In the genomic region with DNA sequence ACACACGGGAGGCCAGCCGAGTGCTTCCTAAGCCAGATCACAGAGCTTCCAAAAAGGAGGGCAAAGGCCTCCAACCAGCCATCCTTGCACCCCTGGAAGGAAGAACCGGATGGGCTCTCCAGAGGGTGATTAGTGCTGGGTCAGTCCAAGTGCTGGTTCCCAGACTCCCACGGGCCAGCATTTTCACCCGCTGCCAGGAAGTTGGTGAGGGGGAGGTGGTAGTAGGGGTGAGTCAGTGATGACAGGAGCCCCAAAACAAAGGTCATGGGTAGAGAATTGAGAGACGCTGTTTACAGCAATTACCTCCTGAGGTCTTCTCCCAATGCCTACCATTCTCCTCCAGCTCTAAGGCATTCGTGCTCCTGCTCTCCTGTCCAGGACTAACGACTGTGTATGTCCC, we compare ENCODE assay signal across 10 mouse cellular contexts. TPM values are rescaled to one million over a fixed set of nuclear protein-coding genes. Genes with fewer than 3 reads are reported as not detected.
DNase-seq lines count a peak whose midpoint lies in the region; ATAC-seq and TF ChIP-seq lines count a peak whose summit lies in the region.
"Had no signal": no experiment of that assay in that cellular context is flagged by ENCODE, and none has a peak within 500 bp of the region (broad histone marks: within the 10 kb centered on the region; RNA-seq: fewer than 3 reads in every experiment).

No protein-coding gene starts in this region.

- H3K36me3 ChIP-seq in liver, embryonic 13.5 days: no peaks in the 10 kb centered on the region
- H3K36me3 ChIP-seq in liver, embryonic 11.5 days (ENCODE audit: control insufficient read depth, insufficient read depth, low read length): no peaks in the 10 kb centered on the region
- H3K36me3 ChIP-seq in MEL (ENCODE audit: control insufficient read depth in 1 of 2, insufficient read depth in 2 of 2, low read length in 2 of 2): peaks cover 0 to 11% of the 10 kb centered on the region in 2 experiments; a peak in 2 of 4 replicates
- no peaks in the 10 kb centered on the region for H3K36me3 ChIP-seq in macrophage (ENCODE audit: inconsistent target)
- H3K36me3 ChIP-seq: limb, embryonic 13.5 days had no signal

- no peak for DNase-seq in liver, embryonic 13.5 days
- DNase-seq in liver, embryonic 11.5 days (ENCODE audit: low spot score): no peak
- DNase-seq in MEL (ENCODE audit: low read depth, low spot score): peak; percentile 51
- no peak for DNase-seq in cerebellum, adult 8-10 months
- DNase-seq in gastrocnemius, postnatal 4 days (ENCODE audit: low spot score in 2 of 2): no peak

- no peak overlapping the region for H3K4me3 ChIP-seq in liver, embryonic 13.5 days (replicated peaks)
- H3K4me3 ChIP-seq in liver, embryonic 11.5 days (ENCODE audit: low read depth, low read length): no peak overlapping the region
- H3K4me3 ChIP-seq in MEL (ENCODE audit: control insufficient read depth in 1 of 2, insufficient read depth in 1 of 2, low read depth in 2 of 2, low read length in 2 of 2): peak overlapping the region in 1 of 2 experiments; percentile 26; a peak in 2 of 4 replicates
- H3K4me3 ChIP-seq in bone marrow macrophage, adult 2 months (ENCODE audit: insufficient read depth, low read length): no peak overlapping the region
- no peak overlapping the region for H3K4me3 ChIP-seq in macrophage (ENCODE audit: inconsistent target)
- H3K4me3 ChIP-seq: limb, embryonic 13.5 days had no signal

- TF ChIP-seq RAD21 in MEL (IDR thresholded peaks at IDR 0.05; ENCODE audit: low read depth, low read length): no peak

- ATAC-seq in liver, embryonic 13.5 days (ENCODE audit: low read depth): no peak
- no peak for ATAC-seq in liver, embryonic 11.5 days (replicated peaks; ENCODE audit: low FRiP score)

- H3K9ac ChIP-seq in liver, embryonic 13.5 days: 0 out of 2 replicates have a peak overlapping the region, but pooled peaks have one; percentile 6
- H3K9ac ChIP-seq in liver, embryonic 11.5 days (ENCODE audit: low read depth, low read length): no peak overlapping the region
- H3K9ac ChIP-seq in MEL (ENCODE audit: control insufficient read depth, low read depth, low read length, poor library complexity, severe bottlenecking): peak overlapping the region; percentile 61
- H3K9ac ChIP-seq: limb, embryonic 13.5 days had no signal

- peaks cover 43% of the 10 kb centered on the region for H3K4me1 ChIP-seq in liver, embryonic 13.5 days (replicated peaks)
- H3K4me1 ChIP-seq in liver, embryonic 11.5 days (replicated peaks; ENCODE audit: control insufficient read depth, insufficient read depth, low read length): peaks cover 4% of the 10 kb centered on the region
- H3K4me1 ChIP-seq in MEL (ENCODE audit: control insufficient read depth in 1 of 2, insufficient read depth in 2 of 2, low read length in 2 of 2): peaks cover 2 to 29% of the 10 kb centered on the region in 2 experiments; a peak in 3 of 4 replicates
- H3K4me1 ChIP-seq in bone marrow macrophage, adult 2 months (ENCODE audit: control insufficient read depth, insufficient read depth, low read length): peaks cover 24% of the 10 kb centered on the region

- no peak for TF ChIP-seq POLR2A in MEL (IDR thresholded peaks at IDR 0.05; ENCODE audit: control insufficient read depth in 1 of 2, insufficient read depth in 1 of 2, low read depth in 1 of 2, low read length in 2 of 2, poor library complexity in 1 of 2)
- TF ChIP-seq POLR2A in bone marrow macrophage, adult 2 months (IDR thresholded peaks at IDR 0.05; ENCODE audit: borderline replicate concordance, low read depth, low read length): no peak

- H3K27me3 ChIP-seq in liver, embryonic 13.5 days: peaks cover 25% of the 10 kb centered on the region
- H3K27me3 ChIP-seq in liver, embryonic 11.5 days (replicated peaks; ENCODE audit: control insufficient read depth, insufficient read depth, low read length): peaks cover 3% of the 10 kb centered on the region; the same call in 1 of the 2 replicates
- H3K27me3 ChIP-seq in MEL (ENCODE audit: control insufficient read depth in 1 of 2, insufficient read depth in 2 of 2, low read length in 2 of 2): no peaks in the 10 kb centered on the region

- TF ChIP-seq EP300 in MEL (IDR thresholded peaks at IDR 0.05; ENCODE audit: low read depth in 1 of 2, low read length in 2 of 2): no peak

- WGBS in liver, embryonic 13.5 days (ENCODE audit: insufficient replicate concordance): 69% methylated on average over 8 of the region's 8 CpGs
- 71% methylated on average over 8 of the region's 8 CpGs for WGBS in liver, embryonic 11.5 days
- WGBS in macrophage (ENCODE audit: missing documents): 72% methylated on average over 8 of the region's 8 CpGs

- no peak overlapping the region for H3K27ac ChIP-seq in liver, embryonic 13.5 days
- H3K27ac ChIP-seq in liver, embryonic 11.5 days (ENCODE audit: low read depth, low read length): no peak overlapping the region
- H3K27ac ChIP-seq in MEL (ENCODE audit: control insufficient read depth, low read depth, low read length) (peak overlapping the region; percentile 74), macrophage (peak overlapping the region; percentile 97; the same call in 1 of the 2 replicates)
- peak overlapping the region; percentile 93 for H3K27ac ChIP-seq in bone marrow macrophage, adult 2 months (ENCODE audit: insufficient read depth, low read depth, low read length)
- H3K27ac ChIP-seq: limb, embryonic 13.5 days had no signal

- no peak for TF ChIP-seq CTCF in MEL (IDR thresholded peaks at IDR 0.05 in 2 of 3, conservative IDR thresholded peaks at IDR 0.05 in 1 of 3; ENCODE audit: control insufficient read depth in 1 of 3, insufficient read depth in 1 of 3, low read depth in 2 of 3, low read length in 3 of 3, poor library complexity in 1 of 3, severe bottlenecking in 1 of 3)
- TF ChIP-seq CTCF in bone marrow macrophage, adult 2 months (IDR thresholded peaks at IDR 0.05; ENCODE audit: low read depth, low read length): no peak

- no peak overlapping the region for H3K4me2 ChIP-seq in liver, embryonic 13.5 days
- no peak overlapping the region for H3K4me2 ChIP-seq in liver, embryonic 11.5 days

- H3K9me3 ChIP-seq in liver, embryonic 13.5 days (replicated peaks): no peaks in the 10 kb centered on the region
- H3K9me3 ChIP-seq in liver, embryonic 11.5 days (ENCODE audit: control insufficient read depth, low read length): no peaks in the 10 kb centered on the region
- no peaks in the 10 kb centered on the region for H3K9me3 ChIP-seq in MEL (replicated peaks; ENCODE audit: insufficient read depth, low read length)
- H3K9me3 ChIP-seq: limb, embryonic 13.5 days had no signal

- peaks cover 2% of the 10 kb centered on the region; the same call in 1 of the 2 replicates for H3K79me2 ChIP-seq in MEL (ENCODE audit: control insufficient read depth, insufficient read depth, low read length, poor library complexity)
- H3K79me2 ChIP-seq in macrophage (ENCODE audit: inconsistent target): no peaks in the 10 kb centered on the region

RNA-seq across cellular contexts. Expression of a gene that starts 1.3 kb away (rescaled TPM):
- polyA plus RNA-seq in liver, embryonic 13.5 days (2015; fragmentation: Nextera tagmentation; extraction: Ambion mirVana): 8.3 and 12.3 TPM in 2 replicates
- polyA plus RNA-seq in liver, embryonic 11.5 days (2014; fragmentation: Nextera tagmentation; extraction: Ambion mirVana): 22.1 and 24.9 TPM in 2 replicates
- 18.5 and 21.1 TPM in 2 replicates for total RNA-seq in MEL (2012; rRNA removed)
- polyA plus RNA-seq in MEL (2012; ENCODE audit: insufficient read depth in 1 of 2, insufficient read length in 2 of 2, low read depth in 1 of 2, low replicate concordance in 2 of 2, missing spikeins in 1 of 2) (10 to 100 TPM in 1 of 2 experiments, not detected in 1; 40.4 TPM), macrophage (2018) (33.8 to 76.3 TPM (median 47.8 TPM) in 3 replicates)
- polyA plus RNA-seq in bone marrow macrophage, adult 2 months (2012; ENCODE audit: insufficient read depth, insufficient read length, missing spikeins): 77.5 and 93.5 TPM in 2 replicates
- total RNA-seq in macrophage (2018; cell fraction: chromatin; rRNA removed): 10 to 100 TPM in 6 of 26 experiments, 1 to 10 TPM in 20; 2.3 to 16.2 (median 6.8) TPM
- total RNA-seq in macrophage (2018; cell fraction: cytosol; rRNA removed): 10 to 100 TPM; 32.6 to 53.1 (median 46.7) TPM
- total RNA-seq in macrophage (2018; cell fraction: nucleus; rRNA removed): 10 to 100 TPM in 19 of 26 experiments, 1 to 10 TPM in 7; 4.9 to 32.7 (median 13.5) TPM
- 10 to 100 TPM; 31.4 to 34.3 TPM for total RNA-seq in gastrocnemius, postnatal 4 days (2021)

RNA-seq across cellular contexts. Expression of a gene that starts 16.3 kb away (rescaled TPM):
- not detected in 2 replicates for polyA plus RNA-seq in liver, embryonic 13.5 days (2015; fragmentation: Nextera tagmentation; extraction: Ambion mirVana)
- polyA plus RNA-seq in liver, embryonic 11.5 days (2014; fragmentation: Nextera tagmentation; extraction: Ambion mirVana): not detected in 2 replicates
- total RNA-seq in MEL (2012; rRNA removed): not detected in 2 replicates
- polyA plus RNA-seq in MEL (2012; ENCODE audit: insufficient read depth in 1 of 2, insufficient read length in 2 of 2, low read depth in 1 of 2, low replicate concordance in 2 of 2, missing spikeins in 1 of 2): not detected
- not detected in 2 replicates for polyA plus RNA-seq in bone marrow macrophage, adult 2 months (2012; ENCODE audit: insufficient read depth, insufficient read length, missing spikeins)
- total RNA-seq in macrophage (2018; cell fraction: chromatin; rRNA removed): not detected
- under 1 TPM in 1 of 26 experiments, not detected in 25; 0.74 TPM for total RNA-seq in macrophage (2018; cell fraction: cytosol; rRNA removed)
- total RNA-seq in macrophage (2018; cell fraction: nucleus; rRNA removed): not detected
- polyA plus RNA-seq in macrophage (2018): not detected in 3 replicates
- total RNA-seq in gastrocnemius, postnatal 4 days (2021): not detected
- total RNA-seq: hematopoietic stem cell, adult 5-6 weeks; midbrain, postnatal 0 days had no signal
- polyA plus RNA-seq: limb, embryonic 13.5 days; midbrain, postnatal 0 days had no signal

RNA-seq across cellular contexts. Expression of a gene that starts 16.4 kb away (rescaled TPM):
- 0.35 and 0.46 TPM in 2 replicates for polyA plus RNA-seq in liver, embryonic 13.5 days (2015; fragmentation: Nextera tagmentation; extraction: Ambion mirVana)
- 1.9 and 2.4 TPM in 2 replicates for polyA plus RNA-seq in liver, embryonic 11.5 days (2014; fragmentation: Nextera tagmentation; extraction: Ambion mirVana)
- total RNA-seq in MEL (2012; rRNA removed): 0.13 and 0.42 TPM in 2 replicates
- polyA plus RNA-seq in MEL (2012; ENCODE audit: insufficient read depth in 1 of 2, insufficient read length in 2 of 2, low read depth in 1 of 2, low replicate concordance in 2 of 2, missing spikeins in 1 of 2): 1 to 10 TPM in 1 of 2 experiments, not detected in 1; 2.3 TPM
- 0.40 and 0.56 TPM in 2 replicates for polyA plus RNA-seq in bone marrow macrophage, adult 2 months (2012; ENCODE audit: insufficient read depth, insufficient read length, missing spikeins)
- total RNA-seq in macrophage (2018; cell fraction: chromatin; rRNA removed): 100 to 1,000 TPM in 2 of 26 experiments, 10 to 100 TPM in 8, 1 to 10 TPM in 8, under 1 TPM in 7, not detected in 1; 0.30 to 176 (median 4.0) TPM
- total RNA-seq in macrophage (2018; cell fraction: cytosol; rRNA removed): 10 to 100 TPM in 4 of 26 experiments, 1 to 10 TPM in 4, under 1 TPM in 14, not detected in 4; 0.07 to 29.5 (median 0.49) TPM
- 100 to 1,000 TPM in 3 of 26 experiments, 10 to 100 TPM in 6, 1 to 10 TPM in 12, under 1 TPM in 4, not detected in 1; 0.50 to 126 (median 5.6) TPM for total RNA-seq in macrophage (2018; cell fraction: nucleus; rRNA removed)
- 0.10 to 0.21 TPM (median 0.17 TPM) in 3 replicates for polyA plus RNA-seq in macrophage (2018)
- total RNA-seq in gastrocnemius, postnatal 4 days (2021): 1 to 10 TPM; 1.6 to 2.7 TPM

RNA-seq across cellular contexts. Expression of a gene that starts 29.0 kb away (rescaled TPM):
- polyA plus RNA-seq in liver, embryonic 13.5 days (2015; fragmentation: Nextera tagmentation; extraction: Ambion mirVana): 17.4 and 20.7 TPM in 2 replicates
- polyA plus RNA-seq in liver, embryonic 11.5 days (2014; fragmentation: Nextera tagmentation; extraction: Ambion mirVana): 35.7 and 38.8 TPM in 2 replicates
- 20.5 and 21.3 TPM in 2 replicates for total RNA-seq in MEL (2012; rRNA removed)
- 10 to 100 TPM in 1 of 2 experiments, not detected in 1; 37.9 TPM for polyA plus RNA-seq in MEL (2012; ENCODE audit: insufficient read depth in 1 of 2, insufficient read length in 2 of 2, low read depth in 1 of 2, low replicate concordance in 2 of 2, missing spikeins in 1 of 2)
- polyA plus RNA-seq in bone marrow macrophage, adult 2 months (2012; ENCODE audit: insufficient read depth, insufficient read length, missing spikeins): 25.1 and 27.2 TPM in 2 replicates
- total RNA-seq in macrophage (2018; cell fraction: chromatin; rRNA removed): 10 to 100 TPM; 15.7 to 94.0 (median 36.0) TPM
- total RNA-seq in macrophage (2018; cell fraction: cytosol; rRNA removed): 10 to 100 TPM; 11.6 to 24.5 (median 21.0) TPM
- total RNA-seq in macrophage (2018; cell fraction: nucleus; rRNA removed): 10 to 100 TPM; 15.3 to 66.7 (median 30.6) TPM
- 16.0 to 22.9 TPM (median 16.7 TPM) in 3 replicates for polyA plus RNA-seq in macrophage (2018)
- total RNA-seq in gastrocnemius, postnatal 4 days (2021): 1 to 10 TPM; 7.3 to 8.3 TPM

RNA-seq across cellular contexts. Expression of a gene that starts 38.5 kb away (rescaled TPM):
- polyA plus RNA-seq in liver, embryonic 13.5 days (2015; fragmentation: Nextera tagmentation; extraction: Ambion mirVana): 517 and 527 TPM in 2 replicates
- polyA plus RNA-seq in liver, embryonic 11.5 days (2014; fragmentation: Nextera tagmentation; extraction: Ambion mirVana): 773 and 809 TPM in 2 replicates
- total RNA-seq in MEL (2012; rRNA removed): 437 and 453 TPM in 2 replicates
- polyA plus RNA-seq in MEL (2012; ENCODE audit: insufficient read depth in 1 of 2, insufficient read length in 2 of 2, low read depth in 1 of 2, low replicate concordance in 2 of 2, missing spikeins in 1 of 2): 100 to 1,000 TPM; 455 to 505 TPM
- 299 and 331 TPM in 2 replicates for polyA plus RNA-seq in bone marrow macrophage, adult 2 months (2012; ENCODE audit: insufficient read depth, insufficient read length, missing spikeins)
- total RNA-seq in macrophage (2018; cell fraction: chromatin; rRNA removed): 100 to 1,000 TPM in 4 of 26 experiments, 10 to 100 TPM in 22; 18.3 to 159 (median 72.4) TPM
- total RNA-seq in macrophage (2018; cell fraction: cytosol; rRNA removed): 100 to 1,000 TPM; 243 to 343 (median 284) TPM
- total RNA-seq in macrophage (2018; cell fraction: nucleus; rRNA removed): 100 to 1,000 TPM in 11 of 26 experiments, 10 to 100 TPM in 15; 34.9 to 158 (median 91.0) TPM
- 375 to 413 TPM (median 395 TPM) in 3 replicates for polyA plus RNA-seq in macrophage (2018)
- total RNA-seq in gastrocnemius, postnatal 4 days (2021): 100 to 1,000 TPM; 432 to 472 TPM

Comparison
In these comparisons a context has a peak if more than half of its experiments do, and no peak if none do; other contexts are left out.
1. H3K27ac ChIP-seq: peak in MEL (single experiment), bone marrow macrophage, adult 2 months (single experiment) and macrophage (single experiment); none in liver, embryonic 13.5 days (single experiment) and liver, embryonic 11.5 days (single experiment).